Mouse (Mus musculus): Measurements from ENCODE around the gene Pafah1b1. TPM values are rescaled to one million over a fixed set of nuclear protein-coding genes. Genes with fewer than 3 reads are reported as not detected.
A peak's percentile ranks its signal among the peaks of the same experiment; 100 is the strongest.

Gene Pafah1b1
- polyA plus RNA-seq (2012; rRNA removed) = 15.3 and 28.8 TPM in 2 replicates

- under 1% methylated on average over 39 of the region's 56 CpGs for WGBS
- TF ChIP-seq CTCF (IDR thresholded peaks at IDR 0.05; ENCODE audit: insufficient read depth, low read length) (0 out of 2 replicates have a peak, but pooled peaks have one; percentile 20), POLR2A (IDR thresholded peaks at IDR 0.05; ENCODE audit: borderline replicate concordance, extremely low read depth, low read depth, low read length) (peak; percentile 85)
- peak; percentile 94 for DNase-seq
These were observed at the start of gene Pafah1b1 for GRCm38 (mm10) chr11:74724235-74724791. Pafah1b1 (minus strand) TSS chr11:74724670.

GRCm38 (mm10) chr11:74772386-74772785 lies 47.9 kb upstream of the Pafah1b1 start:
- WGBS = 88% methylated on average over 2 of the region's 2 CpGs

More at GRCm38 (mm10) chr11:74724235-74724791, at the start of gene Pafah1b1:
- Histone ChIP-seq H3K4me1 (ENCODE audit: control insufficient read depth, insufficient read depth, low read length) (peaks cover 9% of the 10 kb centered on the region), H3K4me3 (replicated peaks; ENCODE audit: extremely low read depth, low read depth, low read length) (peak within 1 kb of the TSS; percentile 97)

DNA sequence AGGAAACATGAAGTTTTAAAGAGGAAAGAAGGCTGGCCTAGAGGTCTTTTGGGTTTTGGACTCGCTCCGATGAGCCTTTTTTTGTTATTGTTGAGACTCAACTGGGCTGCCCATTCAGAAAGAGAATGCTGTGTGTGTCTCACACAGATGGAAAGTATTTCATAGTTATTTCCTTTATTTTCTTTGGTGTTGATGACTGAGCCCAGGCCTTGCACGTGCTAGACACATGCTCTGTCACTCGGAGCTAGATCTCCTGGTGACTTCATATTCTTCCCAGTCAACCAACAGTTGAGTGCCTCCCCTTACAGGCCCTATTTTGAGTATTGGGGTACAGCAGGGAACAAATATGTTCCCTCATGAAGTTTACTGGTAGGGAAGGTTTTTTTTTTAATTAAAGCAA lies 47.2 kb upstream of the Pafah1b1 start:
- Histone ChIP-seq H3K4me1 (ENCODE audit: control insufficient read depth, insufficient read depth, low read length) (peaks cover 6% of the 10 kb centered on the region), H3K4me3 (replicated peaks; ENCODE audit: extremely low read depth, low read depth, low read length) (no peak overlapping the region)
- WGBS = 48% methylated on average over 4 of the region's 4 CpGs
- no peak for DNase-seq
- TF ChIP-seq CTCF (IDR thresholded peaks at IDR 0.05; ENCODE audit: insufficient read depth, low read length) (no peak), POLR2A (IDR thresholded peaks at IDR 0.05; ENCODE audit: borderline replicate concordance, extremely low read depth, low read depth, low read length) (no peak)

More at GRCm38 (mm10) chr11:74772386-74772785, 47.9 kb upstream of the Pafah1b1 start:
- peaks cover 6% of the 10 kb centered on the region for H3K4me1 ChIP-seq (ENCODE audit: control insufficient read depth, insufficient read depth, low read length)
- DNase-seq = no peak
- no peak for TF ChIP-seq CTCF (IDR thresholded peaks at IDR 0.05; ENCODE audit: insufficient read depth, low read length)
- TF ChIP-seq POLR2A (IDR thresholded peaks at IDR 0.05; ENCODE audit: borderline replicate concordance, extremely low read depth, low read depth, low read length) = no peak
- H3K4me3 ChIP-seq (replicated peaks; ENCODE audit: extremely low read depth, low read depth, low read length) = no peak overlapping the region

- TF ChIP-seq CTCF (IDR thresholded peaks at IDR 0.05; ENCODE audit: insufficient read depth, low read length) = no peak
- TF ChIP-seq POLR2A (IDR thresholded peaks at IDR 0.05; ENCODE audit: borderline replicate concordance, extremely low read depth, low read depth, low read length) = no peak
- peak overlapping the region; percentile 94 for H3K4me3 ChIP-seq (replicated peaks; ENCODE audit: extremely low read depth, low read depth, low read length)
- 8% methylated on average over 8 of the region's 8 CpGs for WGBS
- peaks cover 6% of the 10 kb centered on the region for H3K4me1 ChIP-seq (ENCODE audit: control insufficient read depth, insufficient read depth, low read length)
- DNase-seq = no peak
These were observed 46.8 kb upstream of the Pafah1b1 start for GRCm38 (mm10) chr11:74771234-74771633.

- under 1% methylated on average over 43 of the region's 43 CpGs for WGBS
- TF ChIP-seq CTCF (IDR thresholded peaks at IDR 0.05; ENCODE audit: insufficient read depth, low read length) (no peak), POLR2A (IDR thresholded peaks at IDR 0.05; ENCODE audit: borderline replicate concordance, extremely low read depth, low read depth, low read length) (peak; percentile 89; the same call in 1 of the 2 replicates)
- Histone ChIP-seq H3K4me1 (ENCODE audit: control insufficient read depth, insufficient read depth, low read length) (peaks cover 6% of the 10 kb centered on the region), H3K4me3 (replicated peaks; ENCODE audit: extremely low read depth, low read depth, low read length) (peak within 1 kb of the TSS; percentile 94)
- DNase-seq = peak; percentile 88
These were observed 46.2 kb upstream of the Pafah1b1 start, which contains the start of gene Mettl16 for GRCm38 (mm10) chr11:74770595-74771207. Mettl16 (plus strand) TSS chr11:74770830.

DNA sequence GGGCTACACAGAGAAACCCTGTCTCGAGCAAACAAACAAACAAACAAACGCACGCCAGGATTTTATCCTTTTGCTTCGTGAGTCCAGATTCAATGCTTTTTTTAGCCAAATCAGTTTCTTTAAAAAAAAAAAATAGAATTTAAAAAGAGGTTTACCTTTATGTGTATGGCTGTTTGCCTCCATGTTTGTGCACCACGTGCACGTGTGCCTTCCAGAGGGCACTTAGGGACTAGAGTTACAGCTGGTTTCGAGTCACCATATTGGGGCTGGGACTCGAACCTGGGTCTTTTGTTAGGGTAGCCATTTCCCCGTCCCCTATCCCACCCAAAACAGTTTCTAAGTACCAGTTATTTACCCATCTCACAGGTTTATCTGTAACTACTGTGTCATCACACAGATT lies 45.6 kb upstream of the Pafah1b1 start:
- Histone ChIP-seq H3K4me1 (ENCODE audit: control insufficient read depth, insufficient read depth, low read length) (peaks cover 6% of the 10 kb centered on the region), H3K4me3 (replicated peaks; ENCODE audit: extremely low read depth, low read depth, low read length) (no peak overlapping the region)
- no peak for DNase-seq
- TF ChIP-seq CTCF (IDR thresholded peaks at IDR 0.05; ENCODE audit: insufficient read depth, low read length) = no peak
- TF ChIP-seq POLR2A (IDR thresholded peaks at IDR 0.05; ENCODE audit: borderline replicate concordance, extremely low read depth, low read depth, low read length) = no peak
- WGBS = 82% methylated on average over 9 of the region's 9 CpGs

DNA sequence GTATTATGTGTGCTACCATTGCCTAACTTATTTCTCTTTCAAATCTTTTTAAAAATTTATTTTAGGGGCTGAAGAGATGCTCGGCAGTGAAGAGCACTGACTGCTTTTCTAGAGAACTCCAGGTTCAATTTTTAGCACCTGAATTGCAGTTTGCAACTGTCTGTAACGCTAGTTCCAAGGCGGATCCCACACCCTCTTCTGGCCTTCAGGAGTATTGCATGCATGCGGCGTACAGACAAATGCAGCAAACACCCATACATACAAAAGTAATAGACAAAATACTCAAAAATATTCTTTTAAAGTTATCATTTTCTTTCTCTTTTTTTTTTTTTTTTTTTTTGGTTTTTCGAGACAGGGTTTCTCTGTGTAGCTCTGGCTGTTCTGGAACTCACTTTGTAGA lies 43.6 kb upstream of the Pafah1b1 start:
- WGBS = 38% methylated on average over 6 of the region's 6 CpGs
- H3K4me1 ChIP-seq (ENCODE audit: control insufficient read depth, insufficient read depth, low read length) = peaks cover 6% of the 10 kb centered on the region
- DNase-seq = peak; percentile 30
- peak; percentile 68 for TF ChIP-seq CTCF (IDR thresholded peaks at IDR 0.05; ENCODE audit: insufficient read depth, low read length)
- TF ChIP-seq POLR2A (IDR thresholded peaks at IDR 0.05; ENCODE audit: borderline replicate concordance, extremely low read depth, low read depth, low read length) = no peak
- H3K4me3 ChIP-seq (replicated peaks; ENCODE audit: extremely low read depth, low read depth, low read length) = no peak overlapping the region

DNA sequence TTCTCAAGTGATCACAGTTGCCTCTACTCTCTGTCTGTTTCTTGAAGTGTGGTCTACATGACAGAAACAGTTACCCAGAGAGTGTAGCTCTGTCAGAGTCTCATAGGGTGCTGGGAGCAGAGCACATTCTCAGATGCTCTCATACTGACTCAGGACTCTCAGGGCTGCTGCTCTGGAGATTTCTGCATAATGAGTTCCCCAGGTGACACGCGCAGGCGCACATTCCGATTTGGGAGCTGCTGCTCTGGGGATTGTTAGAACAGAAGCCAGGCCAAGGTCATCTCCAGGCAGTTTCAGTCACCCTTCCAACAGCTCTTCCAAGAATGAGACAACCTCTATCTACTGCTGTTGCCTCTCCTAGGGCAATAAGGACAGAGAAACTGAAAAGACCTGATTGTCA lies 43.0 kb upstream of the Pafah1b1 start:
- no peak for TF ChIP-seq POLR2A (IDR thresholded peaks at IDR 0.05; ENCODE audit: borderline replicate concordance, extremely low read depth, low read depth, low read length)
- no peak for TF ChIP-seq CTCF (IDR thresholded peaks at IDR 0.05; ENCODE audit: insufficient read depth, low read length)
- WGBS = 95% methylated on average over 4 of the region's 4 CpGs
- peaks cover 6% of the 10 kb centered on the region for H3K4me1 ChIP-seq (ENCODE audit: control insufficient read depth, insufficient read depth, low read length)
- no peak for DNase-seq
- no peak overlapping the region for H3K4me3 ChIP-seq (replicated peaks; ENCODE audit: extremely low read depth, low read depth, low read length)

DNA sequence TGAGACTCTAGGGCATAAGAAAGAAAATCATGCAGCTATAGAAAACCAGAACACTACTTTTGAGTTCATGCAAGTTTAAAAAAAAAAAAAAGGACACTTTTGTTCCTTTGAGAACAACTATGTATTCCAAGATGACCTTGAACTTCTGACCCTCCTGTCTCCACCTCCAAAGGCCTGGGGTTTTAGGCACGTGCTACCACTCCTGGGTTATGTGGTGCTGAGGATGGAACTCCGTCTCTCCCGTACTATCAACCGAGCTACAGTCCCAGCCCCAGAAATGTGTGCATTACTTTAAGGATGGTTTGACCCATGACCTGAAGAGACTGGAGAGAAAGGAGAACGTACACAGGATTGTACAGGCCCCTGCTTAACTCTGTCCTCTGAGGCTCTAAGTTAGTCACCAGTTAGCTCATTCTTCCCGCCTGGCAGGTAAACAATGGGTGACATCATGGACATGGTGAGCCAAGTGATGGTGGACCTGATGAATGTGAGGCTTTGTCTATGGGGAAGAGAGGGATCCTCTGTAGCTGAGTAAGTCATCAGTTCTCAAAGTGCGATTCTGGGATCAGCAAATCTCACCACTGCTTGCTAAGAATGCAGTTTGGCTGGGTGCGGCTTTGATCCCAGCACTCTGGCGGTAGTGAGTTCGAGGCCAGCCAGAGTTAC lies 39.6 kb upstream of the Pafah1b1 start:
- no peak overlapping the region for H3K4me3 ChIP-seq (replicated peaks; ENCODE audit: extremely low read depth, low read depth, low read length)
- no peaks in the 10 kb centered on the region for H3K4me1 ChIP-seq (ENCODE audit: control insufficient read depth, insufficient read depth, low read length)
- DNase-seq = no peak
- 72% methylated on average over 10 of the region's 10 CpGs for whole genome bisulfite sequencing
- TF ChIP-seq CTCF (IDR thresholded peaks at IDR 0.05; ENCODE audit: insufficient read depth, low read length) (no peak), POLR2A (IDR thresholded peaks at IDR 0.05; ENCODE audit: borderline replicate concordance, extremely low read depth, low read depth, low read length) (no peak)
